Mouse (Mus musculus) frontal cortex, postnatal 10 days (tissue): ENCODE data around the gene D630036H23Rik.
A peak's percentile ranks its signal among the peaks of the same experiment; 100 is the strongest.

Source experiments
- DNase-seq, 2 experiments: peaks; one replicate each; pipeline ENCODE4 v3.0.0; 2022; ENCODE audit warnings: low spot score in 2 of 2, mixed read lengths in 1 of 2

Gene D630036H23Rik

DNA sequence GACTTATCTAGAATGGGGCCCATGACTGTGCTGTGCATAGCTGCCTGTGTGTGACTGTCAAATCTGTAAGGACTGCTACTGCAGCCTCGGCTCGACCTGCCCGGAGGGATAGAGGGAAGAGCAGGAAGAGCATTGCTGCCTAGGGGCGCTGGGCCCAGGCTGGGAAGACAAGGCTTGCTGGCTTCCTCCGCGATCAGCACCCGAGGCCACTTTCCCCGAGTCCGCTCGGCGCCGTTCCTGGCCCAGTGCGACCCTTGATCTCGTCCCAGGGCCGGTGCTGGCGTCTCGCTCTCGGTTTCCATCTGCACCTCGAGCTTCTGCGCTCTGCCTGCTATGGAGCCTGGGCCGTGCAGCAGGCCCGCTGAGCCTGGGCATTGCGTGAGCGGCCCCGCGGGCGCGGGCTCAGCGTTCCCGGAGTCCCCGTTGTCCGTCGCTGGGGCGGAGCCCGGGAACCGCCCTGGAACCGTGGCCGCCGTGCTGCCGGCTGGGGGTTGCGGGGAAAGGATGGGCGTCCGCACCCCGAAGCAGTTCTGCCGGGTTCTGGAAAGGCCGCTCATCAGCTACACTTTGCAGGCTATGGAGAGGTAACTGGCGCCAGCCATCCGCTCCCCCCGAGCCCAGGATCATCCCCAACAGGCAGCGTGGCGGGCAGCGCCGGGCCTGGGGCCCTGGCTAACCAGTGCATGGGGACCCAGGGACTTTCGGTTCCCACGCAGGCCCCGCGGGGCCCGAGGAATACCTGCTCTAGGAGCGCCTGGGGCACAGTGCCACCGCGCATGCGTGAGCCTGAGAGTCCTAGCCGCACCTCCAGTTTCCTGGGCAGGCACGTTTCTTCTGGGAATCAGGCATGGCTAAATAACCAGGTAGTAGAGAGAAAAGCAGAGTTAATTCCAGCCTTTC lies at the start of gene D630036H23Rik, which contains the start of gene Ispd:
D630036H23Rik (minus strand) TSS at position 741 of the 900 bp plus-strand sequence.
Ispd (plus strand) TSS at position 10 of the 900 bp plus-strand sequence.
- DNase-seq: peak; percentile 70 to 82

DNA sequence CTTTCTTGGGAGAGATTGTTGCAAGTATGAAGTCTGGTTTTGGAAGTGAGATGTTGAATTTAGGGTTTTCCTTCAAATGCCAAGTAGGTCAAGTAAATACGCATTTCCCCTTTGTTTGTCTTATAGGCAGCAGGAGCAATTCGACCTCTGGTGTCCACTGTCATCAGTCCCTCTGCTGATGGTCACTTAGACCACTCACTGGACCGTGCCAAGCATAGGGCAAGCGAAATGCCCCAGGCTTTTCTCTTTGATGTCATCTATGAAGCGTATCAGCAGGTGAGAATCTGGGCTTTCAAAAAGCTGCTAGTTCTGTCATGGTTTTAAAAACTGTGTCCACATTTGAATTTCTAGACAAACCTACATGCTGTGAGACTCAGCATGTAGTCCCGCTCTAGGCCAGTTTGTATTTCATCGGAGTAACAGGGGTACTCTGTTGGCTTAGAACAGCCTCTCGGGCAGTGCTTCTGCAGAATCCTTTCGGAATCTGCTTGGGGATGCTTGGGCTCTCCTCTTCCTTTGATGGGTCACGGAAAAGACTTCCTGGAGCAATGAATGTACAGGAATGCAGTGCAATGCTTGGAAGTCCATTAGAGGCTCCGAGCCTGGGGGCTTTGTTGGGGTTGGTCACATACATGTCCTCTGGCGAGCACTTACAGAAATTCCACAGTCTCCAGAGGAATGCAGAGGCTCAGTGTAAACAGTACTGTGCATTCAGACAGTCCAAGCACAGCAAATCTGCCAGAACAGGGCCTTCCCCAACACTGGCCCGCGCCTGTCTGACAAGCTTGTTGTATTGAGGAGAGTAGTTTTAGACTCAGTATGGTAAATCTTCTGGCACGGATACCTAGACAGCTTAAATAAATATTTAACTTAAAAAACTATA lies 44.4 kb upstream of the D630036H23Rik start:
- no peak for DNase-seq

DNA sequence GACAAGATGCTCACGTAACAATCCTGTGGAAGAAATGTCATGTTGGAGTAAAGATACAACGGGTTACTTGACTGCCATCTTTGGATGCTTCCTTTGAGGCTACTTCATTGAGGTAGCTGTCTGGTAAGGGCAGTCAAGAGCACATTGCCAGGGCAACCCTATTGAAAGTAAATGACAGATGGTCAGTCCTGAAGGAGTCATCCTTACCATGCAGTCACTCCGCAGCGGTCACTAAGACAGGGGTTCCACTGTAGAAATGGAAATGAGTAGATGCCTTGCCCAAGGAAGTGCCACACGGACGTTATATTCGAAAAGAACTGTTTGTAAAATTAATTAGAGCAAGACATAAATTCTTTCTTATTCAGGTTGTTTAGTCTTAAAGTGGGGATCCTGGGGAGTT lies 43.3 kb upstream of the D630036H23Rik start:
- no peak for DNase-seq

DNA sequence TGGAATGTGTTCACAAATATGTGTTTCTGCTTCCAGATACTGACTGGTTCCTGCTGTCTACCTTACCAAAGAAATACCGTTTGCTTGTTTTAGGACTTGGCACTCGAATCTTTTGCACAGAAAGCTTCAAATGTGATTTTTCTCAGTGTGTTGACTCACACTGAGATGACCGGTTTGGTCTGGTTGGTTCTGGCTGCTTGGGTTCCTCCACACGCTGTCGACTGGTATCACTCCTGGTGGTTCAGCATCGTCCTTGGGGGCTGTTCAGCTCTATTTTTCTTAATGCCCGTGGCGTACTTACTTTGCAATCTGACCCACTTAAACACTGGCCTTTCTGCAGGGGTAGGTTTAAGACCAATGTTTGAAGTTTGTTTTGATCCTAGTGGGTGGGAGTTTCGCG lies 41.7 kb upstream of the D630036H23Rik start:
- DNase-seq: no peak

DNA sequence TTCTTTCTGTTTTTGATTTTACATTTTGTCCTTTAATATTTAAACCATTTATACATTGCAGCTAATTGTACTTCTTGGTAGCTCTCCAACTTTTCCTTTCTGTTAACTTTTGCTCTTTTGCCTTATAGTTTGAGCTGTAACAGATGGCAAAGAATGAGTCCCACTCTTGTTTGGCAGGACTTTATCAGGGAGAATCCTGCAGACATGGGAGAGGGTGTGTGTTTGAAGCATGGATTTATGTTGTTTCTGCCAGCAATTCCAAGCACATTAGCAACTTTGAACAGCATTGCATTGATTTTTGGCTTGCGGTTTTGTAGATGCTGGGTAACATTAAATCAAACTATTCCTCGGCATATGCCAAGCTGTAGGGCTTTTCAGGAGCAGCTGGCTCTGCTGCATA lies 13.1 kb upstream of the D630036H23Rik start:
- no peak for DNase-seq

DNA sequence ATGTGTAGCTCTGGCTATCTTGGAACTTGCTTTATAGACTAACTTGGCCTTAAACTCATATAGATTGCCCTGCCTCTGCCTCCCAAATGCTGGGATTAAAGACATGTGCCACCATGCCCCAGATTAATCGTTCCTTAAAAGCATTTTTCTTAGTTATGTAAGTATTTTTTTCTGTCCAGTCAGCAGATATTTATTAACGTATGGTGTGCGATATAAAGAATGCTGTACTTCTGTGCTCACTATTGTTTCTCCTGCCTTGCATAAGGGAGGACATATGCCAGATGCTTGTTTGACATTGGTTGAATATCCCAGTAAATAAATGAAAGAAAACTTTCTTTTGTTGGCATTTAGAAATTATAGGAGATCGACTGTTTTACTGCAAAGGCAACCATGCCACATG lies 5.0 kb upstream of the D630036H23Rik start:
- DNase-seq: no peak

- DNase-seq: no peak
Observed at GRCm38 (mm10) chr12:36385386-36385785, 3.4 kb upstream of the D630036H23Rik start.

DNA sequence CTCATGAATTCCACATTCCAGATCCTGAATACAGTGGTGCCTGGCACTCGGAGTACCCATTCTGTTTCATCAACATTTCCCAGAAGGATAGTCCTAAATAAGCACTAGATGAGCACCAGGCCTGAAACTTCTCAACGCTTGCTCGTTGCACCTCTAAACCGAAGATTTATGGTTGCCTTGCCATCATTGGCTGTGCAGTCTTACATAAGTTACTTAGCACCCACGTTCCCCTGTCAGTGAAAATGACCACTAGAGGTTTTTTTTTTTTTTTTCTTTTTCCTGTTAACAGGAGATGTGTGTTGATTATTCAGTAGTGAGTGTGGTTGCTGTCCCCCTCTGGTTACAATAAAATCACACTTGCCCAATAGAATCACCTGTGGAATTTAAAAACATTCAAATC lies 1.2 kb downstream of the D630036H23Rik start:
- no peak for DNase-seq

GRCm38 (mm10) chr12:36380254-36380653 lies 1.7 kb downstream of the D630036H23Rik start:
- DNase-seq: no peak

DNA sequence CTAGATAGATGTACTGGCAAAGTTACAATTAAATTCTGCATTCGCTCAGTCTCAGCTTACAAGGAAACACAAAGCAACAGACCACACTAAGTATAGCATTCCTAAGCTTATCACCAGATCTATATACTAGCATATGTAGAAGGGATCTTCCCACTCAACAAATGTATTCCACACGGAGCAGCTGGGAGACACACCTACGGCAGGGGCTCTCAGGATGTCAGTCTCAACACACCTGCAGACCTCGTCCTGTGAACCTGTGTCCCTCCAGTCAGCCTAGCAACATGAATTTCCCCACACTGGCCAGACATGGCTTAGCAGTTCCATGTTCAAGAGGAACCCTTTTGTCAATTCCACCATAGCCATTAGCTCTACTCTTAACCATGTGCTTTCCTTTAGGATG lies 5.6 kb downstream of the D630036H23Rik start:
- DNase-seq: peak in 1 of 2 experiments; percentile 10

DNA sequence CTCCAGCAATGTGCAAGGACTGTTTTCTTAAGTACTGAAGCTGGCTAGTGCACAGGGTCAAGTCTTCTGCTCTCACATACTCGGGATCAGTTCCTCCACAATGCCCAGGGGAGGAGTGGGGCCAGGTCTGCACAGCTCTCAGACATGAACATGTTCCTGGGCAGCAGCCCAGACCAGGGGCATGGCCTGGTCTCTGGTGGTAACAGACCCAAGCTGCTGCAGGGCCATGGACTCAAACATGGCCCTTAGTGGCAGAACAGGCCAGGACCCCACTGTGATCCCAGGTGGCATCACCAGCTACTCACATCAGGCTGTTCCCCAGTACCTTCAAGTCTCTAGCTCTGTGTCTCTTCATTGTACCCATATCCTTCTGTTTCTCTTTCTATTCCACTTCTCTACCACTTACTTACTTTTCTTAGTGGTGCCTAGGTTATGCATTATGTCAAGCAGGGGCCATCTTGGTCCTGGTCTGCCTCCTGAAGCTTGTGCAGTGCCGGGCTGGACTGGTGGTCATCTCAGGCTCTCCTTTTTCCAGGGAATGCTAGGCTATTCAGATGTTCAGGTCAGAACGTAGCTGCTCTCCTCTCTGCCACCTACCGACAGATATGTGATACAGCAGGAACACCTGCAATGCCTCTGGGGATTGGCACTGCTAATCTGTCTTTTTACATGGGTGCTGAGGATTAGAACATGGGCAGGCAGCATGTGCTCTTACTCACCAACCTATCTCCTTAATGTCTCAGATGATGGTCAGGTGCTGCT lies 8.6 kb downstream of the D630036H23Rik start:
- no peak for DNase-seq

- DNase-seq: no peak
Observed at GRCm38 (mm10) chr12:36364013-36364412, 18.0 kb downstream of the D630036H23Rik start.

DNA sequence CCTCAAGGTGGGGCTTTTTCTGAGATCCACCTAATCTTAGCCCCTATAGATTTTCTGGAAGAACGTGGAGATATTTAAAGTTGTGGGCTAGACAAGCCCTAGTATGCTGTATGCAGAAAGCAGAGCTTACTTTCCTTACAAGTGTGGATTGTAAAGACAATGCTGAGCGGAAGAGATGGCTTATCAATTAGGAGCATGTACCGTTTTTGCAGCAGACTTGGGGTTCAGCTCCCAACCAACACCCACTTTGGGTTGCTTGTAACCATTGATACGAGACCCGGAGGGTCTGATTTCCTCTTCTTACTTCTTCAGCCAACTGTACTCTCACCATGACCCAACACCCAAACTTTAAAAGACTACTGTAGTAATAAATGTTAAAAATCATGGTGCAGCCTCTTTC lies 21.3 kb downstream of the D630036H23Rik start:
- no peak for DNase-seq

DNA sequence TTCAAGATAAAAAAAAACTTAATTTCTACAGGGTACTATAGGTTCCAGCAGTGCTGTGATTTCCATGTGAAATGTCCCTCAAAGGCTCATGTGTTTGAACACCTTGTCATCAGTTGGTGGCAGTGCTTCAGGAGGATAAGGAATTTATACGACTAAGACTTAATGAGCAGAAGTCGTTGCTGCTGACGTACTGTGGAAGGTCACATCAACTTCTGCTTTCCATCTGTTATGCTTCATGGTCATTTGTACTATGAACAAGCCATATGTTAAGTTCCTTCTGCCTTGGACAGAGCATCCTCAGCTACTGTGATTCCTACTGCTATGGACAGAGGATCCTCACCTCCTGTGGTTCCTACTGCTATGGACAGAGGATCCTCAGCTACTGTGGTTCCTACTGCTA lies 21.9 kb downstream of the D630036H23Rik start:
- DNase-seq: no peak

DNA sequence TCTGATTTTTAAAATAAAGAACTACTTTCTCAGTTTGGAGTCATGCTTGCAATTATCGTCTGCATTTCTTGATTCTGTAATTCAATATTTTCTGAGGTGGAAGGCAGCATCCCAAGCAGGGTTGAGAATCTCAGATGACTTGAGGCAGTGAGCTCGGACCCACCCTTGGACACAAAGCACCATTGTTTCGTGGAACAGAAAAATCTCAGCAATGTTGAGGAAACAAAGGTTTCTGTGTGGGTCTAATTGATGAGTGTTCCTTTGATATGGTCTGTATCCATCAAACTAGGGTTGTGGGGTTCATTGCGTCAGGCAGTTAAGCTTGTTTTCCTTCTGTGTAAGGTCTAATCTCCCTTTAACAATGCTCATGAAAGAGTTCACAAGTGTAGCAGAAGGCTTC lies 37.9 kb downstream of the D630036H23Rik start:
- no peak for DNase-seq

DNA sequence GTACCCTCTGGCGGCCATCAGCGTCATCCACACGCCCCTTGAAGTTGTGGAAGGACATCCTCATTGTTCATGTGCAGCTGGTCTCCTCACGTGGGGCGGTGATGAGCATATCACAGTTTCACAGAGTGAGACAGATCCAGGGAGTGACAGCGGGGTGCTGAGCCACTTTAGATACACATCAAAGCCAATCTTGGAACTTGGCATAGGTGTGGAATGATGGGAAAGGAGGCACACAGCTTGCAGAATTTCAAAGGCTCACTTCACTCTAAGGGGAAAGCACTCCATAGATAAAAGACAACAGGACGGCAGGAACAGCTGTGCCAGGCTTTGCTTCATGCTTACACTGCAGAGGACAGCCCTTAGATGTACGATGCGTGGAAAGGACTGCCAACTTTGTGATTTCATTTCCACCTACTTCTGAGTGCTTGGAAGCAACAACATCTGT lies 48.1 kb downstream of the D630036H23Rik start:
- peak in 1 of 2 experiments; percentile 16 for DNase-seq

DNA sequence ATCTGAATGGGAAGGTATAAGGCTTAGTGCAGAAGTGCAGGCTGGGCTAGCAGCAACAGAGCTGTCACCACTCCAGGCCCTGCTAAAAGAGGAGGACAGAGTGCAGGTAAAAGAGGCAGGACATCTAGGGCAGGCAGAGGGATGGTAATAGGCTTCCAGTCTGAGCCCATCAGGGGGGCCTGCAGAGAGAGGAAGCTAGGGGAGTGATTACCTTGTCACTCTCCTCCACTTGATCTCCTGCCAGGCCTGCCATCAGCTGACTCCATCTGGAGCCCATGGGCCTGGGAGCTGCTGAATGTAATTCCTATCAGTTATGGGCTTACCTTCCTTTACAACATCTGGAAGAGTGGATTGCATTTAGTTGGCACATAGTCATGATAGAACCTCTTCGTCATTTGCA lies 49.3 kb downstream of the D630036H23Rik start:
- DNase-seq: no peak
